Mouse (Mus musculus): ENCODE measurements around the gene Lrrc25. TPM values are rescaled to one million over a fixed set of nuclear protein-coding genes. Genes with fewer than 3 reads are reported as not detected.

The Lrrc25 gene
- polyA plus RNA-seq, 1 experiment from 2014 or later = 1.9 TPM

Other genes with a start within 250 kb of the Lrrc25 start
- gene Comp, start 242.6 kb upstream of the Lrrc25 start, polyA plus RNA-seq (2015; fragmentation: Nextera tagmentation; extraction: Ambion mirVana) = 0.59 and 0.81 TPM in 2 replicates
- 26.6 and 28.1 TPM in 2 replicates for gene Crtc1, start 176.6 kb upstream of the Lrrc25 start, polyA plus RNA-seq (2015; fragmentation: Nextera tagmentation; extraction: Ambion mirVana)
- gene Klhl26, start 139.2 kb upstream of the Lrrc25 start, polyA plus RNA-seq (2015; fragmentation: Nextera tagmentation; extraction: Ambion mirVana) = 28.2 and 30.8 TPM in 2 replicates
- 32.3 and 34.8 TPM in 2 replicates for gene Tmem59l, start 128.8 kb upstream of the Lrrc25 start, polyA plus RNA-seq (2015; fragmentation: Nextera tagmentation; extraction: Ambion mirVana)
- 152 and 159 TPM in 2 replicates for gene Crlf1, start 123.0 kb upstream of the Lrrc25 start, polyA plus RNA-seq (2015; fragmentation: Nextera tagmentation; extraction: Ambion mirVana)
- gene Rex1bd, start 109.4 kb upstream of the Lrrc25 start, polyA plus RNA-seq (2015; fragmentation: Nextera tagmentation; extraction: Ambion mirVana) = 169 and 178 TPM in 2 replicates
- 987 and 1,032 TPM in 2 replicates for gene Uba52, start 105.4 kb upstream of the Lrrc25 start, polyA plus RNA-seq (2015; fragmentation: Nextera tagmentation; extraction: Ambion mirVana)
- 297 and 306 TPM in 2 replicates for gene Fkbp8, start 88.4 kb upstream of the Lrrc25 start, polyA plus RNA-seq (2015; fragmentation: Nextera tagmentation; extraction: Ambion mirVana)
- 55.4 and 59.9 TPM in 2 replicates for gene Kxd1, start 88.2 kb upstream of the Lrrc25 start, polyA plus RNA-seq (2015; fragmentation: Nextera tagmentation; extraction: Ambion mirVana)
- gene Ell, start 76.7 kb upstream of the Lrrc25 start, polyA plus RNA-seq (2015; fragmentation: Nextera tagmentation; extraction: Ambion mirVana) = 20.6 and 21.3 TPM in 2 replicates
- 153 and 166 TPM in 2 replicates for gene Isyna1, start 21.8 kb upstream of the Lrrc25 start, polyA plus RNA-seq (2015; fragmentation: Nextera tagmentation; extraction: Ambion mirVana)
- 100 and 107 TPM in 2 replicates for gene Ssbp4, start 7.3 kb upstream of the Lrrc25 start, polyA plus RNA-seq (2015; fragmentation: Nextera tagmentation; extraction: Ambion mirVana)
- 0.14 and 0.22 TPM in 2 replicates for gene Gdf15, start 16.3 kb downstream of the Lrrc25 start, polyA plus RNA-seq (2015; fragmentation: Nextera tagmentation; extraction: Ambion mirVana)
- 50.5 and 63.1 TPM in 2 replicates for gene Pgpep1, start 44.2 kb downstream of the Lrrc25 start, polyA plus RNA-seq (2015; fragmentation: Nextera tagmentation; extraction: Ambion mirVana)
- 248 and 270 TPM in 2 replicates for gene Lsm4, start 57.1 kb downstream of the Lrrc25 start, polyA plus RNA-seq (2015; fragmentation: Nextera tagmentation; extraction: Ambion mirVana)
- 54.7 and 68.5 TPM in 2 replicates for gene Jund, start 82.8 kb downstream of the Lrrc25 start, polyA plus RNA-seq (2015; fragmentation: Nextera tagmentation; extraction: Ambion mirVana)
- 0.07 TPM in 1 of 2 replicates, not detected in the other for gene Iqcn, start 87.3 kb downstream of the Lrrc25 start, polyA plus RNA-seq (2015; fragmentation: Nextera tagmentation; extraction: Ambion mirVana)
- not detected in 2 replicates for gene Gm3336, start 102.4 kb downstream of the Lrrc25 start, polyA plus RNA-seq (2015; fragmentation: Nextera tagmentation; extraction: Ambion mirVana)
- gene Pde4c, start 107.6 kb downstream of the Lrrc25 start, polyA plus RNA-seq (2015; fragmentation: Nextera tagmentation; extraction: Ambion mirVana) = 0.13 and 0.14 TPM in 2 replicates
- gene Rab3a, start 138.5 kb downstream of the Lrrc25 start, polyA plus RNA-seq (2015; fragmentation: Nextera tagmentation; extraction: Ambion mirVana) = 23.8 TPM in 2 replicates
- 29.3 and 36.7 TPM in 2 replicates for gene Mpv17l2, start 144.8 kb downstream of the Lrrc25 start, polyA plus RNA-seq (2015; fragmentation: Nextera tagmentation; extraction: Ambion mirVana)
- 76.8 and 85.4 TPM in 2 replicates for gene Pik3r2, start 160.6 kb downstream of the Lrrc25 start, polyA plus RNA-seq (2015; fragmentation: Nextera tagmentation; extraction: Ambion mirVana)
- 12.5 and 13.8 TPM in 2 replicates for gene Mast3, start 188.9 kb downstream of the Lrrc25 start, polyA plus RNA-seq (2015; fragmentation: Nextera tagmentation; extraction: Ambion mirVana)
- 0.07 and 0.54 TPM in 2 replicates for gene Il12rb1, start 192.3 kb downstream of the Lrrc25 start, polyA plus RNA-seq (2015; fragmentation: Nextera tagmentation; extraction: Ambion mirVana)
- 5.9 and 7.7 TPM in 2 replicates for gene Arrdc2, start 223.6 kb downstream of the Lrrc25 start, polyA plus RNA-seq (2015; fragmentation: Nextera tagmentation; extraction: Ambion mirVana)
- 3.2 and 5.3 TPM in 2 replicates for gene Kcnn1, start 247.1 kb downstream of the Lrrc25 start, polyA plus RNA-seq (2015; fragmentation: Nextera tagmentation; extraction: Ambion mirVana)

Measured in embryonic facial prominence, embryonic 13.5 days (tissue).